Mouse (Mus musculus): ENCODE results near the gene Jmjd6.

Gene Jmjd6

GRCm38 (mm10) chr11:116807526-116807925, 35.7 kb downstream of the Jmjd6 start:
- DNase-seq (ENCODE audit: extremely low read depth, low read depth, low spot score), result no peak

DNA sequence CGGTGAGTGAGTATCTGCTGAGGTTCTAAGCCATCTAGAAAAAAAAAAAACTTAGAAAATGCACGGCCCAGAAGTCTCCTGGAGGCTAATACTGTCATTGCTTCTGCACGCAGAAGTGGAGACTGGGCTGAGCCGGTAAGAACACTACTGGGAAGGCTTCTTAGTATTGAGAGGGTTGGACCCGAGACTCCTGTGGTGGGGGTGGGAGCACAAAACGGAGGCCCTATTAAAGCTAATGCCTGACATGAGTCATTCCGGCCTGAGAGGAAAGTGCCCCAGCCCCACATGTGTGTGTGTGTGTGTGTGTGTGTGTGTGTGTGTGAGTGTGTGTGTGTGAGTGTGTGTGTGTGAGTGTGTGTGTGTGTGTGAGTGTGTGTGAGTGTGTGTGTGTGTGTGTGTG, 36.1 kb downstream of the Jmjd6 start:
- DNase-seq (ENCODE audit: extremely low read depth, low read depth, low spot score), result no peak

GRCm38 (mm10) chr11:116806136-116807071, 36.8 kb downstream of the Jmjd6 start:
- no peak for DNase-seq (ENCODE audit: extremely low read depth, low read depth, low spot score)

DNA sequence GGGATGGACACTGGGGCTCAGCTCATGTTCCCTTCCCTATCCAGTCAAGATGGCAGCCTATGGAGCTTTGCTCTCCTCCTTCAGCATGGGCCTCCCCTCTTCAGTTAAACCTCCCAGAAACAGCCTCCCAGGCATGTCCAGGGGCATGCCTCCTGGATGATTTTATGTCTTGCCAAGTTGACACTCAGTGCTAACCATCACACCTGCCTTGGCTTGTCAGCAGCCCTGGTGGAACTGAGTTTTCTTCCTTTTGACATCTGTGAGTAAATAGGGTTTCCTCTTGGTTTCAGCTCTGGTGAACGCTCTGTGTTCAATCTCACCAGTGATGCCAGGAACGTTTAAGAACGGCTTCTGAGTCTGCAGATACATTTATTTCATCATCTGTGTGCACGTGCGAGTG, 40.5 kb downstream of the Jmjd6 start:
- DNase-seq (ENCODE audit: extremely low read depth, low read depth, low spot score), result no peak

GRCm38 (mm10) chr11:116801106-116801505, 42.1 kb downstream of the Jmjd6 start:
- no peak for DNase-seq (ENCODE audit: extremely low read depth, low read depth, low spot score)

DNA sequence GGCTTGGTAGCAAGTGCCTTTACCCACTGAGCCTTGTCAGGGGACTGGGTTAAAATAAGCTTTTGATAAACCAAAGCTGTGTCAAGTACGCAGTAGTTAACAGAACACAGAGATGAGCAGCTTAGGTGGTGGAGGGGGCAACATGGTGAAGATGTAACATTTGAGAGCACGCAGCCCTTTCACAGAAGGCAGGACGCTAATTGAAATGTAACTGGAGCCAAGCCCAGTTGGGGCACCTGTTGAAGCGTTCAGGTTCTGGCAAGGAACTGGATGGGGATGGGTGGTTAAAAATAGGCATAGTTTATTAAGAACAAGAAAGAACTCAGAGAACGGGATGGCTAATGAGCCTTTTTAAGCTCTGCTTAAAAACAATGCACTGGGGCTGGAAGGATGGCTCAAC, 43.9 kb downstream of the Jmjd6 start:
- DNase-seq (ENCODE audit: extremely low read depth, low read depth, low spot score), result no peak

All from fat pad, adult 2 months (tissue).